8 mouse cellular contexts compared by ENCODE assay signal in genomic region chr9:96873082-96873481, GRCm38 (mm10). TPM values are rescaled to one million over a fixed set of nuclear protein-coding genes. Genes with fewer than 3 reads are reported as not detected.
DNase-seq lines count a peak whose midpoint lies in the region; ATAC-seq and TF ChIP-seq lines count a peak whose summit lies in the region.

No protein-coding gene starts in this region.

- no peaks in the 10 kb centered on the region for H3K36me3 ChIP-seq in forebrain, postnatal 0 days (ENCODE audit: insufficient read depth)
- no peaks in the 10 kb centered on the region for H3K36me3 ChIP-seq in forebrain, embryonic 16.5 days (ENCODE audit: control insufficient read depth, insufficient read depth)
- no peaks in the 10 kb centered on the region for H3K36me3 ChIP-seq in liver, embryonic 14.5 days (replicated peaks; ENCODE audit: control insufficient read depth, insufficient read depth, low read depth)
- H3K36me3 ChIP-seq in midbrain, embryonic 14.5 days (ENCODE audit: control insufficient read depth, insufficient read depth, low read length) = no peaks in the 10 kb centered on the region

- no peaks in the 10 kb centered on the region for H3K27me3 ChIP-seq in forebrain, postnatal 0 days (ENCODE audit: insufficient read depth, low read length)
- no peaks in the 10 kb centered on the region for H3K27me3 ChIP-seq in forebrain, embryonic 16.5 days (replicated peaks; ENCODE audit: control insufficient read depth, insufficient read depth, low read length)
- no peaks in the 10 kb centered on the region for H3K27me3 ChIP-seq in liver, embryonic 14.5 days (ENCODE audit: control insufficient read depth, insufficient read depth, low read length)
- no peaks in the 10 kb centered on the region for H3K27me3 ChIP-seq in midbrain, embryonic 14.5 days (ENCODE audit: control insufficient read depth, insufficient read depth, low read length)

- peak; percentile 55 for TF ChIP-seq CTCF in forebrain, postnatal 0 days (IDR thresholded peaks at IDR 0.05; ENCODE audit: low read depth)
- peak; percentile 69 for TF ChIP-seq CTCF in gastrocnemius, adult 2 months (IDR thresholded peaks at IDR 0.05)
- TF ChIP-seq CTCF in liver, embryonic 14.5 days (IDR thresholded peaks at IDR 0.05; ENCODE audit: low read depth) = peak; percentile 65

- no peak for TF ChIP-seq EP300 in liver, embryonic 14.5 days (IDR thresholded peaks at IDR 0.05; ENCODE audit: low read depth)

- no peaks in the 10 kb centered on the region for H3K4me1 ChIP-seq in forebrain, postnatal 0 days (ENCODE audit: insufficient read depth)
- no peaks in the 10 kb centered on the region for H3K4me1 ChIP-seq in forebrain, embryonic 16.5 days (replicated peaks; ENCODE audit: control insufficient read depth, insufficient read depth, low read length)
- H3K4me1 ChIP-seq in liver, embryonic 14.5 days (replicated peaks; ENCODE audit: control insufficient read depth in 2 of 2, insufficient read depth in 2 of 2, low read length in 1 of 2) = no peaks in the 10 kb centered on the region
- H3K4me1 ChIP-seq in midbrain, embryonic 14.5 days (ENCODE audit: control insufficient read depth, insufficient read depth, low read length) = peaks cover 6% of the 10 kb centered on the region

- intact Hi-C loops in gastrocnemius, adult 2 months (cut with DNase I) = no loop called here

- H3K4me2 ChIP-seq in forebrain, postnatal 0 days (ENCODE audit: low read depth) = no peak overlapping the region
- no peak overlapping the region for H3K4me2 ChIP-seq in forebrain, embryonic 16.5 days (ENCODE audit: low read length)
- no peak overlapping the region for H3K4me2 ChIP-seq in liver, embryonic 14.5 days (ENCODE audit: low read depth)
- H3K4me2 ChIP-seq in midbrain, embryonic 14.5 days (ENCODE audit: low read length) = no peak overlapping the region

- DNase-seq in forebrain, postnatal 0 days = peak; percentile 35
- DNase-seq in urinary bladder, postnatal 25 days (ENCODE audit: low spot score) = peak; percentile 46
- no peak for DNase-seq in urinary bladder, adult 2 months (ENCODE audit: low spot score)
- DNase-seq in gastrocnemius, adult 2 months = peak; percentile 71
- DNase-seq in liver, embryonic 14.5 days (ENCODE audit: low read depth in 3 of 3, low spot score in 3 of 3) = no peak
- DNase-seq in testis, postnatal 10 days (ENCODE audit: low spot score) = peak; percentile 71
- no peak for DNase-seq in midbrain, embryonic 14.5 days

- no peak overlapping the region for H3K27ac ChIP-seq in forebrain, postnatal 0 days (ENCODE audit: low read depth, low read length)
- H3K27ac ChIP-seq in forebrain, embryonic 16.5 days (ENCODE audit: low read length) = no peak overlapping the region
- no peak overlapping the region for H3K27ac ChIP-seq in gastrocnemius, adult 2 months
- no peak overlapping the region for H3K27ac ChIP-seq in liver, embryonic 14.5 days
- H3K27ac ChIP-seq in midbrain, embryonic 14.5 days (replicated peaks; ENCODE audit: low read depth, low read length) = no peak overlapping the region

- no peak overlapping the region for H3K9ac ChIP-seq in forebrain, postnatal 0 days
- H3K9ac ChIP-seq in forebrain, embryonic 16.5 days (replicated peaks; ENCODE audit: low read depth, low read length) = no peak overlapping the region
- no peak overlapping the region for H3K9ac ChIP-seq in liver, embryonic 14.5 days (replicated peaks)
- H3K9ac ChIP-seq in midbrain, embryonic 14.5 days (replicated peaks; ENCODE audit: low read length) = no peak overlapping the region

- H3K4me3 ChIP-seq in forebrain, postnatal 0 days (ENCODE audit: low read depth, low read length) = no peak overlapping the region
- H3K4me3 ChIP-seq in forebrain, embryonic 16.5 days (replicated peaks; ENCODE audit: low read length) = no peak overlapping the region
- no peak overlapping the region for H3K4me3 ChIP-seq in gastrocnemius, adult 2 months
- H3K4me3 ChIP-seq in liver, embryonic 14.5 days (ENCODE audit: insufficient read depth in 1 of 2, low read depth in 2 of 2, low read length in 2 of 2) = no peak overlapping the region
- H3K4me3 ChIP-seq in midbrain, embryonic 14.5 days (replicated peaks; ENCODE audit: low read depth, low read length) = no peak overlapping the region

- H3K9me3 ChIP-seq in forebrain, postnatal 0 days (ENCODE audit: low read length) = no peaks in the 10 kb centered on the region
- no peaks in the 10 kb centered on the region; the same call in 1 of the 2 replicates for H3K9me3 ChIP-seq in forebrain, embryonic 16.5 days (ENCODE audit: control insufficient read depth, low read length)
- H3K9me3 ChIP-seq in liver, embryonic 14.5 days (ENCODE audit: control insufficient read depth, low read length) = no peaks in the 10 kb centered on the region
- no peaks in the 10 kb centered on the region for H3K9me3 ChIP-seq in midbrain, embryonic 14.5 days (ENCODE audit: control insufficient read depth, low read length)

- peak; percentile 42; the same call in 1 of the 2 replicates for ATAC-seq in forebrain, postnatal 0 days
- ATAC-seq in forebrain, embryonic 16.5 days = no peak
- no peak for ATAC-seq in liver, embryonic 14.5 days (ENCODE audit: insufficient read depth)
- ATAC-seq in midbrain, embryonic 14.5 days (ENCODE audit: low FRiP score, low TSS enrichment) = no peak

- 72% methylated on average over 5 of the region's 5 CpGs for WGBS in forebrain, postnatal 0 days
- WGBS in forebrain, embryonic 16.5 days = 73% methylated on average over 5 of the region's 5 CpGs
- 50% methylated on average over 5 of the region's 5 CpGs for whole genome bisulfite sequencing in liver, embryonic 14.5 days (ENCODE audit: insufficient replicate concordance)
- 78% methylated on average over 5 of the region's 5 CpGs for WGBS in midbrain, embryonic 14.5 days

RNA-seq across cellular contexts. Expression of gene Pxylp1, which starts 19.4 kb away (rescaled TPM):
- total RNA-seq in forebrain, postnatal 0 days (2014; rRNA removed) = 25.2 and 35.1 TPM in 2 replicates
- polyA plus RNA-seq in forebrain, postnatal 0 days (2015; fragmentation: Nextera tagmentation; extraction: Ambion mirVana) = 14.9 and 22.6 TPM in 2 replicates
- polyA plus RNA-seq in forebrain, embryonic 16.5 days (2015; fragmentation: Nextera tagmentation; extraction: Ambion mirVana) = 32.5 and 33.3 TPM in 2 replicates
- polyA plus RNA-seq in urinary bladder, adult 2 months (2012; rRNA removed) = 6.6 and 7.6 TPM in 2 replicates
- 1 to 10 TPM in 1 of 2 experiments, under 1 TPM in 1; 0.36 to 2.7 TPM for total RNA-seq in gastrocnemius, adult 2 months (2021)
- polyA plus RNA-seq in liver, embryonic 14.5 days (2012; rRNA removed) = 1.3 and 1.4 TPM in 2 replicates
- 3.0 and 3.5 TPM in 2 replicates for polyA plus RNA-seq in liver, embryonic 14.5 days (2014; fragmentation: Nextera tagmentation; extraction: Ambion mirVana)
- polyA plus RNA-seq in midbrain, embryonic 14.5 days (2014; fragmentation: Nextera tagmentation; extraction: Ambion mirVana) = 52.7 and 66.1 TPM in 2 replicates

Comparison
In these comparisons a context has a peak if more than half of its experiments do, and no peak if none do; other contexts are left out.
1. DNase-seq: peak in forebrain, postnatal 0 days (single experiment), urinary bladder, postnatal 25 days (single experiment), gastrocnemius, adult 2 months (single experiment) and testis, postnatal 10 days (single experiment); none in urinary bladder, adult 2 months (single experiment), liver, embryonic 14.5 days (0 of 3) and midbrain, embryonic 14.5 days (single experiment).
2. Peak in every context shown above with its lines, with median percentiles within 50 percentile points of each other: CTCF ChIP-seq.